Mouse (Mus musculus) spleen, adult 2 months (tissue): ENCODE results near the gene Ppp1r26.

Source experiments
- CTCF ChIP-seq: fragments of 200-500 bp; IDR thresholded peaks from 2 replicates; pipeline ENCODE4 v1.5.1; 2011; ENCODE audit warnings: mild to moderate bottlenecking, inconsistent platforms; ENCODE audit not compliant: insufficient read depth, insufficient read length, insufficient replicate concordance; ENCODE audit errors: extremely low read depth
- POLR2A ChIP-seq: fragments of 200-500 bp; IDR thresholded peaks from 2 replicates; pipeline ENCODE4 v1.6.1; 2011; ENCODE audit warnings: low read depth, low read length, inconsistent platforms

GRCm38 (mm10) chr2:28409566-28409965 is 37.0 kb upstream of the Ppp1r26 start:
- no peak for TF ChIP-seq CTCF
- TF ChIP-seq POLR2A = no peak
